Mouse (Mus musculus): ENCODE data around the gene Gm14296. TPM values are rescaled to one million over a fixed set of nuclear protein-coding genes. Genes with fewer than 3 reads are reported as not detected.
"Not testable (repeated sequence)": the region's sequence is repeated elsewhere in the genome, so short reads cannot be mapped to it uniquely, and the experiment has no call there.

Gene Gm14296
- 14.8 and 16.2 TPM in 2 replicates for polyA plus RNA-seq (2014; fragmentation: Nextera tagmentation; extraction: Ambion mirVana)

DNA sequence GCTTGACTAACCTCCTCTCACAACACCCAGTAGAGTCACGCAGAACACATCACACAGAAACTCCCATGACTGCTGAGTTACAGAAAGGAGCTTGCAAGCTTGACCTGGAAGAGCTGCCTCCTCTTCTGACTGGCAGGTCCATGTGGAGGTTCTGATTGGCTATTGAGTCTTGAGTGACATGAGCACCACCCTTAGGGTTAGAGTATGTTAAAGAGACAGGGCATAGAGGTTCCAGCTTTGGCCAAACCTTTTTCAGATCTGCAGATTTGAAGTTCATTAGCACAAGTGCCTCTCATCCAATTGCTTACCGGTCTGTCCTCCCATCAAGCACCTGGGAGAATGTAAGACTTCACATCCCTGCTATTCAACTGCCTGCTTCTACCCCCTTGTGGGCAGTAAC lies at the start of gene Gm14296:
Gene Gm14296, minus strand, starts transcription at position 101 of the 400 bp plus-strand sequence.
- not testable (repeated sequence) for H3K36me3 ChIP-seq (ENCODE audit: control insufficient read depth, insufficient read depth, low read length); H3K9me3 ChIP-seq (ENCODE audit: control insufficient read depth, low read depth, low read length); H3K27me3 ChIP-seq (ENCODE audit: control insufficient read depth, insufficient read depth, low read length); H3K4me1 ChIP-seq (ENCODE audit: control insufficient read depth, insufficient read depth, low read length); H3K9ac ChIP-seq (replicated peaks; ENCODE audit: low read depth, low read length); H3K4me2 ChIP-seq (replicated peaks; ENCODE audit: low read depth, low read length); H3K4me3 ChIP-seq (ENCODE audit: low read depth, low read length); H3K27ac ChIP-seq (ENCODE audit: low read length); ATAC-seq (ENCODE audit: insufficient number of reproducible peaks, insufficient read depth, low FRiP score, low read depth)
- WGBS, result no CpG with 5 or more reads among the region's 2 CpGs

DNA sequence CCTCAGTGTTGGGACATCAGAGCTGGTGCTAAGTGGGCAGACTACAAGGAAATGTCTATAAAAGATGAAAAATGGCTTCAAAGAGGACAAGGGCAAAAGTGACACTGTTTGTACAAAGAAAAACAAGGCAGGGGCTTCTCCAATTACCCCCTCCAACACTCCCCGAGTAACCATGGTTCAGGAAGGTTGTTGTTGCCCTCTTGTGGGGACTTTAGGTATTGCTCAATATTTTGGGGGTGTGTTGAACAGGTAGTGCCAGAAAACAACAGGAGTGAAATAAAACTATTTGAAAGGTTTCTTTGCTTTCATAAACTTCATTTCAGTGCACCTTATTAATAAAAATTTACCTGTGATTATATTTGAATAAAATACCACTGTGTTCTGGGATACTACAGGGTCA lies 22.1 kb downstream of the Gm14296 start:
- not testable (repeated sequence) for H3K4me2 ChIP-seq (replicated peaks; ENCODE audit: low read depth, low read length); H3K27ac ChIP-seq (ENCODE audit: low read length); H3K4me1 ChIP-seq (ENCODE audit: control insufficient read depth, insufficient read depth, low read length); ATAC-seq (ENCODE audit: insufficient number of reproducible peaks, insufficient read depth, low FRiP score, low read depth); H3K27me3 ChIP-seq (ENCODE audit: control insufficient read depth, insufficient read depth, low read length); H3K36me3 ChIP-seq (ENCODE audit: control insufficient read depth, insufficient read depth, low read length); H3K4me3 ChIP-seq (ENCODE audit: low read depth, low read length); H3K9ac ChIP-seq (replicated peaks; ENCODE audit: low read depth, low read length); H3K9me3 ChIP-seq (ENCODE audit: control insufficient read depth, low read depth, low read length)
- no CpG with 5 or more reads among the region's 1 CpGs for WGBS

Other genes with a start within 250 kb of the Gm14296 start
- 36.7 and 38.4 TPM in 2 replicates for gene Gm14305, start 219.5 kb downstream of the Gm14296 start, polyA plus RNA-seq (2014; fragmentation: Nextera tagmentation; extraction: Ambion mirVana)
- 24.4 and 25.6 TPM in 2 replicates for gene Gm14295, start 129.2 kb downstream of the Gm14296 start, polyA plus RNA-seq (2014; fragmentation: Nextera tagmentation; extraction: Ambion mirVana)
- not detected in 2 replicates for gene Gm14408, start 96.7 kb downstream of the Gm14296 start, polyA plus RNA-seq (2014; fragmentation: Nextera tagmentation; extraction: Ambion mirVana)
- gene Gm14419, start 73.1 kb upstream of the Gm14296 start, polyA plus RNA-seq (2014; fragmentation: Nextera tagmentation; extraction: Ambion mirVana), result 13.9 and 14.9 TPM in 2 replicates
- not detected in 2 replicates for gene Gm14401, start 146.5 kb upstream of the Gm14296 start, polyA plus RNA-seq (2014; fragmentation: Nextera tagmentation; extraction: Ambion mirVana)